Mouse (Mus musculus): ENCODE data around the gene Olfr582.

Gene Olfr582

DNA sequence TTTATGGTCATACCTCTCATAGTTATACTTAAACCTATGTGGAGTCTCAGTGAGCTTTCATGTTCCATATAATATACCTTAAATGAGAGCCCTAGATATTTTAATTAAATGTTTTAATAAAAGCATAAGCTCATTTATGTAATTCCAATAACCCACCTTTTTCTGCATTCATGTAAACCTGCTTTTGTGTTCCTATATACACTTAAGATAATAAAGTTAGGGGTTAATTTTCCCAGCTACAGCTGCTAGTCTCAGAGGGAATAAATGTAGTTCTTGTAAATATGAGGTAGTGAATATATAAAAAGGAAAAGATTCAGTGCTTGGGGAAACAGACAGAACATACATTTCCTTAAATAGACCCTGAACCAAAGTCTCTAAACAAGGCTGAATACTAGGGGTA lies at the start of gene Olfr582:
Gene Olfr582 (plus strand): TSS at position 301 of the 400 bp plus-strand sequence.
- DNase-seq (ENCODE audit: low read depth) = no peak

DNA sequence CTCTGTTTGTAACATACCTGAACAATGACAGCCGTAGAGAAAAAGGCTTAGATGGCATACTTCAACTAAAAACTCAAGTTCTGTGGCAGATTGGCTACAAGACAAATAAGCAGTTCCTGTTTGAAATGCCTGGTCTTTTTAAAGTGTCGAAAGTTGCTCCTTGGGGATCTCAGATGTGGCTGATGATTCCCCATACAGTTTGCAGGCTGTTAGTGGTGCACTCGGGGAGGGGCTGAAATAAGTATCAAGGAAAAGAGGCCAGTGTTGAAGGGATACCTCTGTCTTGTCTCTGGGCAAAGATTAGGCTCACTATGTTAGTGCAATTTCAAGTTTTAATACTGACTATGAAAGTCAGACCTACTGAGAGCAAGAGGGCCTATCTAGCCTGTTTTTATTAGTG lies 48.6 kb upstream of the Olfr582 start, which contains the start of gene Olfr578:
Gene Olfr578 (minus strand): TSS at position 101 of the 400 bp plus-strand sequence.
- DNase-seq (ENCODE audit: low read depth) = no peak

GRCm38 (mm10) chr7:103051000-103051399 lies 13.2 kb downstream of the Olfr582 start, which contains the start of gene Olfr583:
Gene Olfr583, plus strand, starts transcription at chr7:103051300.
- no peak for DNase-seq (ENCODE audit: low read depth)

DNA sequence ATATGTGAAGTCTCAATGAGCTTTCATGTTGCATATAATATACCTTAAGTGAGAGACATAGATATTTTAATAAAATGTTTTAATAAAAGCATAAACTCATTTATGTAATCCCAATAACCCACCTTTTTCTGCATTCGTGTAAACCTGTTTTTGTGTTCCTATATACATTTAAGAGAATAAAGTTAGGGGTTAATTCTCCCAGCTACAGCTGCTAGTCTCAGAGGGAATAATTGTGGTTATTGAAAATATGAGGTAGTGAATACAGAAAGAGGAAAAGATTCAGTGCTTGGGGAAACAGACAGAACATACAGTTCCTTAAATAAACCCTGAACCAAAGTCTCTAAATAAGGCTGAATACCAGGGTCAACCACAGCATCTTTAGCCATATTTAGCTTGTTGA lies 43.8 kb downstream of the Olfr582 start, which contains the start of gene Olfr584:
Gene Olfr584 (plus strand): TSS at position 301 of the 400 bp plus-strand sequence.
- DNase-seq (ENCODE audit: low read depth) = no peak

Measured in c-Kit-positive CD71-positive TER-119-negative erythroid progenitor cells, embryonic 14.5 days (primary cell).